In the genomic region with DNA sequence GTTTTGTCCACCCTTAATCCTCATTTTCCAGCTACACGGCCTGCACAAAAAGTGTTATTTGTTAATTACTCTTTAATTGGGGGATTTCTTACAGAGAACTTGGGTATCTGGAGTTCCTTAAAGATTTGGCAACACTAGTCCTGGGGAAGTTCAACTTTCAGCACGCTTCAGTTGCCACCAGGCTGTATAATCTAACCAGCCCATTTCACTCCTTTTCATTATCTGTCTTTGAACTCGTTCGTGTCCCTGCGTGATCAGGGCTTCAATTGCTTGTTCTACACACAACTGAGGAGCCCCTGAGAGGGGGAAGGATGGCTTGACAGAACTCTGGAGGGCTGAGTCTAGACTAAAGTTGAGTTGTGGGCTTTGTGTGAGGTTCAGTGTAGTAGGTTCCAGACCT, we compare ENCODE assay signal across 15 mouse cellular contexts. TPM values are rescaled to one million over a fixed set of nuclear protein-coding genes. Genes with fewer than 3 reads are reported as not detected.
DNase-seq lines count a peak whose midpoint lies in the region; ATAC-seq and TF ChIP-seq lines count a peak whose summit lies in the region.
"Had no signal": no experiment of that assay in that cellular context is flagged by ENCODE, and none has a peak within 500 bp of the region (broad histone marks: within the 10 kb centered on the region; RNA-seq: fewer than 3 reads in every experiment).

No protein-coding gene starts in this region.

- H3K4me2 ChIP-seq in heart, embryonic 13.5 days = peak overlapping the region; percentile 71
- H3K4me2 ChIP-seq in neural tube, embryonic 12.5 days (replicated peaks) = 0 out of 2 replicates have a peak overlapping the region, but pooled peaks have one; percentile 82
- no peak overlapping the region for H3K4me2 ChIP-seq in neural tube, embryonic 15.5 days
- H3K4me2 ChIP-seq in stomach, postnatal 0 days (replicated peaks; ENCODE audit: low read depth) = peak overlapping the region; percentile 78; the same call in 1 of the 2 replicates

- intact Hi-C loops in heart, postnatal 10 days (cut with DNase I) = loop anchor here (5.0 kb wide), 1 partner anchor 211 kb away; no protein-coding TSS in a partner anchor

- H3K4me1 ChIP-seq in heart, embryonic 13.5 days = peaks cover 29% of the 10 kb centered on the region
- H3K4me1 ChIP-seq in neural tube, embryonic 12.5 days = no peaks in the 10 kb centered on the region
- H3K4me1 ChIP-seq in neural tube, embryonic 15.5 days = peaks cover 13% of the 10 kb centered on the region
- H3K4me1 ChIP-seq in stomach, postnatal 0 days (replicated peaks; ENCODE audit: control insufficient read depth, insufficient read depth) = no peaks in the 10 kb centered on the region

- ATAC-seq in heart, embryonic 13.5 days (ENCODE audit: extremely low read depth, insufficient number of reproducible peaks, low FRiP score, low TSS enrichment) = no peak
- ATAC-seq in neural tube, embryonic 12.5 days (ENCODE audit: low FRiP score, low read depth) = no peak
- no peak for ATAC-seq in neural tube, embryonic 15.5 days (ENCODE audit: low FRiP score)
- no peak for ATAC-seq in stomach, postnatal 0 days (ENCODE audit: low FRiP score, low TSS enrichment)

- no peaks in the 10 kb centered on the region for H3K27me3 ChIP-seq in heart, embryonic 13.5 days (replicated peaks)
- H3K27me3 ChIP-seq in neural tube, embryonic 12.5 days (replicated peaks) = no peaks in the 10 kb centered on the region
- 0 out of 2 replicates have a peak, but pooled peaks cover 6% of the 10 kb centered on the region for H3K27me3 ChIP-seq in neural tube, embryonic 15.5 days (replicated peaks)
- H3K27me3 ChIP-seq in stomach, postnatal 0 days (ENCODE audit: control insufficient read depth, insufficient read depth, low read length) = no peaks in the 10 kb centered on the region

- peak overlapping the region; percentile 81; the same call in 1 of the 2 replicates for H3K9ac ChIP-seq in heart, embryonic 13.5 days
- no peak overlapping the region for H3K9ac ChIP-seq in neural tube, embryonic 12.5 days
- H3K9ac ChIP-seq in neural tube, embryonic 15.5 days (replicated peaks) = no peak overlapping the region
- no peak overlapping the region for H3K9ac ChIP-seq in stomach, postnatal 0 days (ENCODE audit: low read length)

- TF ChIP-seq CTCF in stomach, postnatal 0 days (IDR thresholded peaks at IDR 0.05; ENCODE audit: low read depth) = no peak

- H3K27ac ChIP-seq in heart, embryonic 13.5 days (replicated peaks) = no peak overlapping the region
- H3K27ac ChIP-seq in neural tube, embryonic 12.5 days = no peak overlapping the region
- H3K27ac ChIP-seq in neural tube, embryonic 15.5 days (replicated peaks) = no peak overlapping the region
- no peak overlapping the region for H3K27ac ChIP-seq in stomach, postnatal 0 days (replicated peaks)

- no peak for DNase-seq in heart, postnatal 10 days
- DNase-seq in liver = peak; percentile 76
- DNase-seq in stomach, postnatal 0 days (ENCODE audit: low spot score) = no peak
- no peak for DNase-seq in right cerebral cortex, postnatal 10 days (ENCODE audit: low spot score in 2 of 2)
- DNase-seq in layer of hippocampus, postnatal 14 days (ENCODE audit: low spot score in 2 of 2) = no peak
- DNase-seq: adrenal gland, postnatal 36 days had no signal

- 52% methylated on average over 5 of the region's 5 CpGs for WGBS in heart, embryonic 13.5 days
- 45% methylated on average over 5 of the region's 5 CpGs for WGBS in neural tube, embryonic 12.5 days
- WGBS in neural tube, embryonic 15.5 days = 51% methylated on average over 5 of the region's 5 CpGs
- 70% methylated on average over 5 of the region's 5 CpGs for WGBS in stomach, postnatal 0 days

- peak overlapping the region; percentile 62 for H3K4me3 ChIP-seq in heart, embryonic 13.5 days
- H3K4me3 ChIP-seq in neural tube, embryonic 12.5 days = no peak overlapping the region
- no peak overlapping the region for H3K4me3 ChIP-seq in neural tube, embryonic 15.5 days (replicated peaks)
- no peak overlapping the region for H3K4me3 ChIP-seq in stomach, postnatal 0 days (ENCODE audit: low read depth, low read length)

- no peaks in the 10 kb centered on the region for H3K9me3 ChIP-seq in heart, embryonic 13.5 days
- H3K9me3 ChIP-seq in neural tube, embryonic 12.5 days = no peaks in the 10 kb centered on the region
- H3K9me3 ChIP-seq in neural tube, embryonic 15.5 days (replicated peaks) = no peaks in the 10 kb centered on the region
- no peaks in the 10 kb centered on the region for H3K9me3 ChIP-seq in stomach, postnatal 0 days (ENCODE audit: control insufficient read depth, low read length)
- H3K9me3 ChIP-seq: megakaryocyte, embryonic 14.5 days had no signal

- H3K36me3 ChIP-seq in heart, embryonic 13.5 days = 0 out of 2 replicates have a peak, but pooled peaks cover 2% of the 10 kb centered on the region
- H3K36me3 ChIP-seq in neural tube, embryonic 12.5 days = no peaks in the 10 kb centered on the region
- H3K36me3 ChIP-seq in neural tube, embryonic 15.5 days = no peaks in the 10 kb centered on the region
- no peaks in the 10 kb centered on the region for H3K36me3 ChIP-seq in stomach, postnatal 0 days (ENCODE audit: control insufficient read depth, insufficient read depth, low read length)

- no peak for TF ChIP-seq EP300 in stomach, postnatal 0 days (optimal IDR thresholded peaks at IDR 0.05)

RNA-seq across cellular contexts. Expression of a gene that starts 31.1 kb away (rescaled TPM):
- polyA plus RNA-seq in heart, embryonic 13.5 days (2015; fragmentation: Nextera tagmentation; extraction: Ambion mirVana) = 8.0 and 8.4 TPM in 2 replicates
- total RNA-seq in heart, postnatal 10 days (2021) = 1 to 10 TPM; 5.6 to 7.5 TPM
- polyA plus RNA-seq in neural tube, embryonic 12.5 days (2016; fragmentation: Nextera tagmentation; extraction: Ambion mirVana) = 53.9 and 57.9 TPM in 2 replicates
- 99.6 and 105 TPM in 2 replicates for polyA plus RNA-seq in neural tube, embryonic 15.5 days (2015; fragmentation: Nextera tagmentation; extraction: Ambion mirVana)
- polyA plus RNA-seq in stomach, postnatal 0 days (2015; fragmentation: Nextera tagmentation; extraction: Ambion mirVana) = 12.4 and 13.3 TPM in 2 replicates
- total RNA-seq in layer of hippocampus, postnatal 14 days (2021) = 100 to 1,000 TPM; 122 to 133 TPM

RNA-seq across cellular contexts. Expression of a gene that starts 31.1 kb away (rescaled TPM):
- 14.5 and 15.9 TPM in 2 replicates for polyA plus RNA-seq in heart, embryonic 13.5 days (2015; fragmentation: Nextera tagmentation; extraction: Ambion mirVana)
- total RNA-seq in heart, postnatal 10 days (2021) = 10 to 100 TPM; 58.5 to 59.0 TPM
- 5.2 and 7.1 TPM in 2 replicates for polyA plus RNA-seq in neural tube, embryonic 12.5 days (2016; fragmentation: Nextera tagmentation; extraction: Ambion mirVana)
- polyA plus RNA-seq in neural tube, embryonic 15.5 days (2015; fragmentation: Nextera tagmentation; extraction: Ambion mirVana) = 6.2 and 10.8 TPM in 2 replicates
- polyA plus RNA-seq in stomach, postnatal 0 days (2015; fragmentation: Nextera tagmentation; extraction: Ambion mirVana) = 33.7 and 42.3 TPM in 2 replicates
- total RNA-seq in layer of hippocampus, postnatal 14 days (2021) = 10 to 100 TPM; 54.1 to 62.0 TPM

RNA-seq across cellular contexts. Expression of a gene that starts 48.6 kb away (rescaled TPM):
- not detected in 2 replicates for polyA plus RNA-seq in heart, embryonic 13.5 days (2015; fragmentation: Nextera tagmentation; extraction: Ambion mirVana)
- total RNA-seq in heart, postnatal 10 days (2021) = under 1 TPM in 1 of 2 experiments, not detected in 1; 0.25 TPM
- polyA plus RNA-seq in neural tube, embryonic 12.5 days (2016; fragmentation: Nextera tagmentation; extraction: Ambion mirVana) = not detected in 2 replicates
- not detected in 2 replicates for polyA plus RNA-seq in neural tube, embryonic 15.5 days (2015; fragmentation: Nextera tagmentation; extraction: Ambion mirVana)
- 0.07 TPM in 1 of 2 replicates, not detected in the other for polyA plus RNA-seq in stomach, postnatal 0 days (2015; fragmentation: Nextera tagmentation; extraction: Ambion mirVana)
- total RNA-seq in layer of hippocampus, postnatal 14 days (2021) = not detected
- total RNA-seq: adrenal gland, postnatal 36 days; gastrocnemius, postnatal 4 days; left cerebral cortex, adult 18-20 months had no signal
- polyA plus RNA-seq: forebrain, embryonic 11.5 days; neural tube, embryonic 14.5 days; small intestine, adult 2 months had no signal
